ENCODE assay signal across 24 mouse cellular contexts in the genomic region with DNA sequence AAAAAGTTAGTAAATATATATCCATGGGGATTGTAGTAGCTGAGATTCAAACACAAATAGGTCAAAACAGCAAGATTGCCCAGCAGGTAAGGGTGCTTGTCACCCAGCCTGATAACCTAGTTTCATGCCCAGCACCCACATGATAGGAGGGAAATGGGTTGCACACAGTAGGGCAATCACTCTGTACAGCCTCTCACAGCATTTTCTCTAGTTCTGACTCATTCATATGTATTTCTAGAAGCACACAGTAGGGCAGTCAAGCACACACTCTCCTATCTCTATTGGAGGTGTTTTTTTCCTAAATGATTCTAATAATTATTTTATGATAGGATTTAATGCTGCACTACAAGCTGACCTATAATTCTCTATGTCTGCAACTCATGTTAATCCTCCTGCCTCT. TPM values are rescaled to one million over a fixed set of nuclear protein-coding genes. Genes with fewer than 3 reads are reported as not detected.
"Had no signal": no experiment of that assay in that cellular context is flagged by ENCODE, and none has a peak within 500 bp of the region (broad histone marks: within the 10 kb centered on the region; RNA-seq: fewer than 3 reads in every experiment).

No protein-coding gene starts in this region.

- H3K4me1 ChIP-seq: stomach, embryonic 15.5 days had no signal

- DNase-seq: retina, postnatal 1 day; right cerebral cortex, adult 18-20 months; right cerebral cortex, postnatal 14 days; right cerebral cortex, postnatal 25 days; right cerebral cortex, postnatal 4 days; spleen, adult 18-20 months; thymus, adult 18-20 months; thymus, adult 2 months; thymus, postnatal 14 days; thymus, postnatal 25 days; thymus, postnatal 36 days; thymus, postnatal 4 days had no signal

- H3K9ac ChIP-seq: neural tube, embryonic 13.5 days; neural tube, embryonic 15.5 days; stomach, embryonic 15.5 days had no signal

- H3K4me3 ChIP-seq: neural tube, embryonic 13.5 days; neural tube, embryonic 15.5 days; stomach, embryonic 15.5 days had no signal

- H3K4me2 ChIP-seq: neural tube, embryonic 13.5 days; neural tube, embryonic 15.5 days; stomach, embryonic 15.5 days had no signal

- H3K27ac ChIP-seq: neural tube, embryonic 13.5 days; neural tube, embryonic 15.5 days; stomach, embryonic 15.5 days; stomach, postnatal 0 days had no signal

- H3K9me3 ChIP-seq: neural tube, embryonic 13.5 days; neural tube, embryonic 15.5 days; stomach, embryonic 15.5 days had no signal

RNA-seq across cellular contexts. Expression of a gene that starts 6.0 kb away (rescaled TPM):
- total RNA-seq: neutrophil, adult 5-6 weeks had no signal
- polyA plus RNA-seq: neural tube, embryonic 13.5 days; neural tube, embryonic 14.5 days; neural tube, embryonic 15.5 days; small intestine, adult 2 months; stomach, embryonic 14.5 days; stomach, embryonic 15.5 days; stomach, embryonic 16.5 days; stomach, postnatal 0 days; testis, adult 2 months; urinary bladder, adult 2 months had no signal

RNA-seq across cellular contexts. Expression of a gene that starts 12.4 kb away (rescaled TPM):
- total RNA-seq: neutrophil, adult 5-6 weeks had no signal
- polyA plus RNA-seq: neural tube, embryonic 15.5 days; small intestine, adult 2 months; spleen, adult 2 months; stomach, embryonic 14.5 days; stomach, embryonic 15.5 days; stomach, embryonic 16.5 days; testis, adult 2 months; urinary bladder, adult 2 months had no signal
